Mouse (Mus musculus) limb, embryonic 11.5 days (tissue): ENCODE results near the gene Gstp3. TPM values are rescaled to one million over a fixed set of nuclear protein-coding genes. Genes with fewer than 3 reads are reported as not detected.
"Not testable (repeated sequence)": the region's sequence is repeated elsewhere in the genome, so short reads cannot be mapped to it uniquely, and the experiment has no call there.

ENCODE experiments used
- ATAC-seq: fragments of 200-750 bp; cut with Nextera tagmentation; 2 replicates; pipeline ENCODE4 v1.8.0; 2017; ENCODE audit warnings: low read depth; ENCODE audit not compliant: insufficient number of reproducible peaks, low FRiP score, low TSS enrichment
- DNase-seq: peaks from one replicate; pipeline ENCODE4 v3.0.0-alpha.2; 2015; ENCODE audit warnings: low spot score
- H3K27ac ChIP-seq: fragments of 300-500 bp; sonication (generic); replicated peaks from 2 replicates; pipeline ENCODE4 v1.5.1; 2014; ENCODE audit warnings: low read depth, mild to moderate bottlenecking, low read length
- H3K27me3 ChIP-seq: fragments of 300-500 bp; sonication (generic); 2 replicates; pipeline ENCODE4 v1.6.1; 2014; ENCODE audit warnings: mild to moderate bottlenecking, low read length, mixed read lengths; ENCODE audit not compliant: control insufficient read depth, insufficient read depth
- H3K36me3 ChIP-seq: fragments of 300-500 bp; sonication (generic); 2 replicates; pipeline ENCODE4 v1.6.1; 2014; ENCODE audit warnings: mild to moderate bottlenecking, low read length, moderate library complexity, mixed read lengths; ENCODE audit not compliant: control insufficient read depth, insufficient read depth
- H3K4me1 ChIP-seq: fragments of 300-500 bp; sonication (generic); 2 replicates; pipeline ENCODE4 v1.6.1; 2014; ENCODE audit warnings: low read length, mixed read lengths; ENCODE audit not compliant: control insufficient read depth, insufficient read depth
- H3K4me2 ChIP-seq: fragments of 300-500 bp; sonication (generic); 2 replicates; pipeline ENCODE4 v1.6.1; 2014; ENCODE audit warnings: low read depth, mild to moderate bottlenecking, moderate library complexity; ENCODE audit not compliant: severe bottlenecking
- H3K4me3 ChIP-seq: fragments of 300-500 bp; sonication (generic); 2 replicates; pipeline ENCODE4 v1.5.1; 2014; ENCODE audit warnings: low read depth, low read length
- H3K9ac ChIP-seq: fragments of 300-500 bp; sonication (generic); 2 replicates; pipeline ENCODE4 v1.6.1; 2014; ENCODE audit warnings: mild to moderate bottlenecking, low read length
- H3K9me3 ChIP-seq: fragments of 300-500 bp; sonication (generic); 2 replicates; pipeline ENCODE4 v1.6.1; 2016; ENCODE audit warnings: low read length; ENCODE audit not compliant: control insufficient read depth
- WGBS: fragments of 180-500 bp; shearing (Covaris S2); extraction: QIAGEN DNeasy Blood & Tissue Kit; methylation state at CpG from one replicate; pipeline ENCODE4 v1.1.7; 2014; 5-methylcytosine and 5-hydroxymethylcytosine counted together
- polyA plus RNA-seq: library from polyadenylated mRNA; unstranded; fragments of >200 nt; fragmentation: Nextera tagmentation; extraction: Ambion mirVana; gene quantifications from 2 replicates; pipeline ENCODE4 v1.2.1, GENCODE M21; 2014

Gstp3 gene
- polyA plus RNA-seq, 1 experiment from 2014 or later = 0.23 TPM

- Histone ChIP-seq H3K4me1 (no peaks in the 10 kb centered on the region; the same call in 1 of the 2 replicates), H3K27ac (no peak overlapping the region), H3K36me3 (no peaks in the 10 kb centered on the region), H3K27me3 (no peaks in the 10 kb centered on the region), H3K4me2 (no peak overlapping the region), H3K4me3 (no peak overlapping the region), H3K9ac (no peak overlapping the region), H3K9me3 (no peaks in the 10 kb centered on the region)
- DNase-seq (no peak), ATAC-seq (no peak)
- WGBS = 85% methylated on average over 6 of the region's 6 CpGs
These were observed 6.9 kb upstream of the Gstp3 start for GRCm38 (mm10) chr19:4066280-4066679.

- DNase-seq, H3K4me3 ChIP-seq, H3K9ac ChIP-seq, H3K36me3 ChIP-seq, H3K4me2 ChIP-seq, H3K27ac ChIP-seq, H3K9me3 ChIP-seq, ATAC-seq, H3K4me1 ChIP-seq, H3K27me3 ChIP-seq: not testable (repeated sequence)
- 82% methylated on average over 4 of the region's 11 CpGs for WGBS
These were observed 5.1 kb upstream of the Gstp3 start for GRCm38 (mm10) chr19:4064501-4064900.

GRCm38 (mm10) chr19:4063357-4063756, 4.0 kb upstream of the Gstp3 start:
- not testable (repeated sequence) for DNase-seq, H3K9me3 ChIP-seq, H3K36me3 ChIP-seq, ATAC-seq, H3K9ac ChIP-seq, H3K4me2 ChIP-seq, H3K27ac ChIP-seq, H3K4me1 ChIP-seq, H3K4me3 ChIP-seq, H3K27me3 ChIP-seq
- WGBS = 84% methylated on average over 2 of the region's 4 CpGs

GRCm38 (mm10) chr19:4060899-4061465, 1.6 kb upstream of the Gstp3 start:
- no peak overlapping the region for H3K9ac ChIP-seq
- H3K36me3 ChIP-seq = no peaks in the 10 kb centered on the region
- H3K9me3 ChIP-seq = no peaks in the 10 kb centered on the region
- H3K4me1 ChIP-seq = no peaks in the 10 kb centered on the region
- no peak for DNase-seq
- 92% methylated on average over 5 of the region's 6 CpGs for WGBS
- H3K4me2 ChIP-seq = no peak overlapping the region
- no peak overlapping the region for H3K27ac ChIP-seq
- no peak overlapping the region for H3K4me3 ChIP-seq
- no peaks in the 10 kb centered on the region for H3K27me3 ChIP-seq
- ATAC-seq = no peak

- not testable (repeated sequence) for H3K27ac ChIP-seq, H3K4me2 ChIP-seq, H3K36me3 ChIP-seq, DNase-seq, H3K9ac ChIP-seq, H3K4me1 ChIP-seq, H3K9me3 ChIP-seq, ATAC-seq, H3K4me3 ChIP-seq, H3K27me3 ChIP-seq
- WGBS = 94% methylated on average over 8 of the region's 8 CpGs
These were observed 902 bp upstream of the Gstp3 start for GRCm38 (mm10) chr19:4060044-4060898.

- Histone ChIP-seq H3K36me3 (no peaks in the 10 kb centered on the region), H3K9me3 (no peaks in the 10 kb centered on the region), H3K4me2 (no peak overlapping the region), H3K27ac (no peak overlapping the region), H3K4me1 (no peaks in the 10 kb centered on the region), H3K9ac (no peak overlapping the region), H3K4me3 (no peak overlapping the region), H3K27me3 (no peaks in the 10 kb centered on the region)
- no peak for DNase-seq
- 90% methylated on average over 5 of the region's 5 CpGs for WGBS
- ATAC-seq = no peak
These were observed 788 bp downstream of the Gstp3 start for GRCm38 (mm10) chr19:4058581-4058980.

GRCm38 (mm10) chr19:4057962-4058361, 1.4 kb downstream of the Gstp3 start:
- no peak overlapping the region for H3K9ac ChIP-seq
- H3K36me3 ChIP-seq = no peaks in the 10 kb centered on the region
- no peak overlapping the region for H3K4me2 ChIP-seq
- 94% methylated on average over 7 of the region's 7 CpGs for WGBS
- H3K4me3 ChIP-seq = no peak overlapping the region
- no peak overlapping the region for H3K27ac ChIP-seq
- no peaks in the 10 kb centered on the region for H3K4me1 ChIP-seq
- H3K27me3 ChIP-seq = no peaks in the 10 kb centered on the region
- DNase-seq (no peak), ATAC-seq (no peak)
- no peaks in the 10 kb centered on the region for H3K9me3 ChIP-seq

- Histone ChIP-seq H3K4me3 (no peak overlapping the region), H3K4me1 (no peaks in the 10 kb centered on the region), H3K27ac (no peak overlapping the region), H3K27me3 (no peaks in the 10 kb centered on the region), H3K36me3 (no peaks in the 10 kb centered on the region), H3K9me3 (no peaks in the 10 kb centered on the region), H3K4me2 (no peak overlapping the region), H3K9ac (no peak overlapping the region)
- 87% methylated on average over 13 of the region's 13 CpGs for WGBS
- no peak for DNase-seq
- ATAC-seq = no peak
These were observed 2.0 kb downstream of the Gstp3 start for GRCm38 (mm10) chr19:4057389-4057788.
